ENCODE assay signal across 24 mouse cellular contexts in the genomic region with DNA sequence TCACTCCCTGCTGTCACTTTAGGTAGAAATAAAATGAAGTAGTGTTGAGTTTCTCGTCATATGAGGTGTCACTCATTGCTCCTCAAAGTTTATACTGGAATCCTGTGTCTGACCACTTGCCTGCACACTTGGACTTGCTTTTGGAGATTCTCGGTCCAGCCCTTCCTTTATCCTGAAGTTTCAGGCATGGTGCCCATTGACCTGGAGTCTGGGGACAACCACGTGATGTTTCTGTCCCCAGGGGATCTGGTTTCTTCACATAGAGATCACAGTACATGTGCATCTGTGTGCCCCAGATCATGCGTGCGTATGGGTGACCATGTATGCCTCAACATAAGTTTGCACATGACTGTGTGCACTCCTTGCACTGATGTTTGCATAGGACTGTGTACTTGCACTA. TPM values are rescaled to one million over a fixed set of nuclear protein-coding genes. Genes with fewer than 3 reads are reported as not detected.
DNase-seq lines count a peak whose midpoint lies in the region.
"Had no signal": no experiment of that assay in that cellular context is flagged by ENCODE, and none has a peak within 500 bp of the region (broad histone marks: within the 10 kb centered on the region; RNA-seq: fewer than 3 reads in every experiment).

No protein-coding gene starts in this region.

- H3K27me3 ChIP-seq in heart, embryonic 10.5 days (ENCODE audit: insufficient read depth, poor library complexity, severe bottlenecking) = no peaks in the 10 kb centered on the region
- H3K27me3 ChIP-seq: embryonic facial prominence, embryonic 15.5 days; midbrain, embryonic 13.5 days; stomach, embryonic 15.5 days had no signal

- no peak overlapping the region for H3K4me3 ChIP-seq in heart, embryonic 10.5 days
- no peak overlapping the region for H3K4me3 ChIP-seq in brown adipose tissue, adult 24 weeks (ENCODE audit: insufficient read depth, low read depth, low read length)
- H3K4me3 ChIP-seq: embryonic facial prominence, embryonic 15.5 days; midbrain, embryonic 13.5 days; myocyte; stomach, embryonic 15.5 days had no signal

- H3K36me3 ChIP-seq in heart, embryonic 10.5 days = no peaks in the 10 kb centered on the region
- H3K36me3 ChIP-seq: embryonic facial prominence, embryonic 15.5 days; midbrain, embryonic 13.5 days; stomach, embryonic 15.5 days had no signal

- no peak overlapping the region for H3K27ac ChIP-seq in heart, embryonic 10.5 days
- H3K27ac ChIP-seq in brown adipose tissue, adult 24 weeks (replicated peaks; ENCODE audit: low read depth, low read length) = peak overlapping the region; percentile 29; the same call in 1 of the 2 replicates
- H3K27ac ChIP-seq: embryonic facial prominence, embryonic 15.5 days; midbrain, embryonic 13.5 days; stomach, embryonic 15.5 days had no signal

- WGBS in heart, embryonic 10.5 days = 83% methylated on average over 5 of the region's 5 CpGs

- DNase-seq in heart, adult 11 months = peak; percentile 97
- DNase-seq in heart, embryonic 10.5 days (ENCODE audit: low spot score) = no peak
- peak; percentile 16 for DNase-seq in adipocyte (ENCODE audit: low spot score)
- DNase-seq in kidney, postnatal 10 days = peak; percentile 49
- no peak for DNase-seq in cerebellum, adult 18-20 months
- DNase-seq in left cerebral cortex, postnatal 25 days (ENCODE audit: low spot score in 2 of 2) = no peak
- DNase-seq in right cerebral cortex, adult 2 months (ENCODE audit: low spot score in 2 of 2) = no peak
- DNase-seq: cerebellum, adult 2 months; layer of hippocampus, postnatal 36 days; left cerebral cortex, postnatal 4 days; retina, postnatal 1 day; spleen, adult 18-20 months; thymus, postnatal 25 days had no signal

- no peaks in the 10 kb centered on the region for H3K4me1 ChIP-seq in heart, embryonic 10.5 days
- peaks cover 12% of the 10 kb centered on the region; the same call in 1 of the 2 replicates for H3K4me1 ChIP-seq in brown adipose tissue, adult 24 weeks (ENCODE audit: control insufficient read depth, insufficient read depth, insufficient read length, low read length)
- H3K4me1 ChIP-seq: embryonic facial prominence, embryonic 15.5 days; midbrain, embryonic 13.5 days; stomach, embryonic 15.5 days had no signal

- H3K9me3 ChIP-seq in heart, embryonic 10.5 days = no peaks in the 10 kb centered on the region
- H3K9me3 ChIP-seq: embryonic facial prominence, embryonic 15.5 days; midbrain, embryonic 13.5 days; stomach, embryonic 15.5 days had no signal

- intact Hi-C loops in left cerebral cortex, postnatal 25 days (cut with DNase I) = no loop called here

RNA-seq across cellular contexts. Expression of a gene that starts 15.1 kb away (rescaled TPM):
- 2.6 and 3.0 TPM in 2 replicates for polyA plus RNA-seq in heart, embryonic 10.5 days (2016; fragmentation: Nextera tagmentation; extraction: Ambion mirVana)
- polyA plus RNA-seq in brown adipose tissue, adult 24 weeks (2012; ENCODE audit: insufficient read depth, insufficient read length, missing spikeins) = 1.3 and 1.6 TPM in 2 replicates
- 1 to 10 TPM; 1.0 to 1.1 TPM for total RNA-seq in left cerebral cortex, postnatal 25 days (2021)

RNA-seq across cellular contexts. Expression of a gene that starts 23.2 kb away (rescaled TPM):
- polyA plus RNA-seq in heart, embryonic 10.5 days (2016; fragmentation: Nextera tagmentation; extraction: Ambion mirVana) = 0.40 TPM in 1 of 2 replicates, not detected in the other
- polyA plus RNA-seq in brown adipose tissue, adult 24 weeks (2012; ENCODE audit: insufficient read depth, insufficient read length, missing spikeins) = not detected in 2 replicates
- not detected for total RNA-seq in left cerebral cortex, postnatal 25 days (2021)
- total RNA-seq: MEL had no signal
- polyA plus RNA-seq: cortical plate, adult 2 months; myocyte had no signal

RNA-seq across cellular contexts. Expression of a gene that starts 51.9 kb away (rescaled TPM):
- 0.15 TPM in 1 of 2 replicates, not detected in the other for polyA plus RNA-seq in heart, embryonic 10.5 days (2016; fragmentation: Nextera tagmentation; extraction: Ambion mirVana)
- polyA plus RNA-seq in brown adipose tissue, adult 24 weeks (2012; ENCODE audit: insufficient read depth, insufficient read length, missing spikeins) = 2.2 and 3.3 TPM in 2 replicates
- total RNA-seq in left cerebral cortex, postnatal 25 days (2021) = under 1 TPM; 0.18 to 0.46 TPM
- total RNA-seq: MEL; neutrophil, adult 5-6 weeks had no signal
- polyA plus RNA-seq: CD4-positive, CD25-positive, alpha-beta regulatory T cell, adult 4 months; embryonic facial prominence, embryonic 15.5 days; forebrain, embryonic 11.5 days; hindbrain, embryonic 16.5 days; midbrain, embryonic 13.5 days; myocyte had no signal

Comparison
In these comparisons a context has a peak if more than half of its experiments do, and no peak if none do; other contexts are left out.
1. DNase-seq: peak in heart, adult 11 months (single experiment), adipocyte (single experiment) and kidney, postnatal 10 days (single experiment); none in heart, embryonic 10.5 days (single experiment), cerebellum, adult 18-20 months (0 of 2), left cerebral cortex, postnatal 25 days (0 of 2) and right cerebral cortex, adult 2 months (0 of 2).